Mouse (Mus musculus) midbrain, embryonic 15.5 days (tissue): ENCODE measurements at regions not wholly inside any gene's neighbourhood (a gene's known extent, or its start where the extent isn't known, plus 50 kb on each side); places are given as distances from the start of the nearest gene placed in this dataset.
A peak's percentile ranks its signal among the peaks of the same experiment; 100 is the strongest.

Source experiments
- ATAC-seq: fragments of 200-750 bp; cut with Nextera tagmentation; replicated peaks from 2 replicates; pipeline ENCODE4 v1.8.0; 2017; ENCODE audit warnings: moderate TSS enrichment
- H3K27ac ChIP-seq: fragments of 300-500 bp; sonication (generic); 2 replicates; pipeline ENCODE4 v1.5.1; 2015; ENCODE audit warnings: mild to moderate bottlenecking, inconsistent platforms
- H3K27me3 ChIP-seq: fragments of 300-500 bp; sonication (generic); replicated peaks from 2 replicates; pipeline ENCODE4 v1.6.1; 2015; ENCODE audit warnings: inconsistent platforms
- H3K36me3 ChIP-seq: fragments of 300-500 bp; sonication (generic); replicated peaks from 2 replicates; pipeline ENCODE4 v1.6.1; 2015; ENCODE audit warnings: inconsistent platforms
- H3K4me1 ChIP-seq: fragments of 300-500 bp; sonication (generic); 2 replicates; pipeline ENCODE4 v1.6.1; 2015; ENCODE audit warnings: inconsistent platforms
- H3K4me2 ChIP-seq: fragments of 300-500 bp; sonication (generic); 2 replicates; pipeline ENCODE4 v1.6.1; 2015; ENCODE audit warnings: inconsistent platforms, mild to moderate bottlenecking, moderate library complexity
- H3K4me3 ChIP-seq: fragments of 300-500 bp; sonication (generic); 2 replicates; pipeline ENCODE4 v1.5.1; 2015; ENCODE audit warnings: mild to moderate bottlenecking, inconsistent platforms
- H3K9ac ChIP-seq: fragments of 300-500 bp; sonication (generic); 2 replicates; pipeline ENCODE4 v1.6.1; 2015; ENCODE audit warnings: mild to moderate bottlenecking, inconsistent platforms
- H3K9me3 ChIP-seq: fragments of 300-500 bp; sonication (generic); 2 replicates; pipeline ENCODE4 v1.6.1; 2016; ENCODE audit warnings: inconsistent platforms
- WGBS: fragments of 180-500 bp; shearing (Covaris S2); methylation state at CpG from one replicate; pipeline ENCODE4 v1.1.7; 2015; ENCODE audit warnings: mixed read lengths; 5-methylcytosine and 5-hydroxymethylcytosine counted together

GRCm38 (mm10) chr9:91958421-91958820, 234.3 kb upstream of the Plscr5 start:
- no peak overlapping the region for H3K9ac ChIP-seq
- no peaks in the 10 kb centered on the region for H3K9me3 ChIP-seq
- ATAC-seq: no peak
- H3K36me3 ChIP-seq: no peaks in the 10 kb centered on the region
- H3K4me2 ChIP-seq: no peak overlapping the region
- H3K27ac ChIP-seq: no peak overlapping the region
- H3K4me3 ChIP-seq: no peak overlapping the region
- H3K4me1 ChIP-seq: no peaks in the 10 kb centered on the region
- 62% methylated on average over 3 of the region's 3 CpGs for WGBS
- no peaks in the 10 kb centered on the region for H3K27me3 ChIP-seq

GRCm38 (mm10) chr9:91957061-91957460, 235.7 kb upstream of the Plscr5 start:
- Histone ChIP-seq H3K4me3 (no peak overlapping the region), H3K9me3 (no peaks in the 10 kb centered on the region), H3K27me3 (no peaks in the 10 kb centered on the region), H3K27ac (no peak overlapping the region), H3K9ac (no peak overlapping the region), H3K4me1 (no peaks in the 10 kb centered on the region), H3K36me3 (no peaks in the 10 kb centered on the region), H3K4me2 (no peak overlapping the region)
- no peak for ATAC-seq
- WGBS: 91% methylated on average over 3 of the region's 3 CpGs

- H3K9ac ChIP-seq: no peak overlapping the region
- no peak overlapping the region for H3K4me3 ChIP-seq
- 88% methylated on average over 1 of the region's 1 CpGs for WGBS
- no peak overlapping the region for H3K27ac ChIP-seq
- H3K27me3 ChIP-seq: no peaks in the 10 kb centered on the region
- H3K4me2 ChIP-seq: no peak overlapping the region
- no peaks in the 10 kb centered on the region for H3K36me3 ChIP-seq
- H3K9me3 ChIP-seq: no peaks in the 10 kb centered on the region
- ATAC-seq: no peak
- no peaks in the 10 kb centered on the region for H3K4me1 ChIP-seq
These were observed 244.0 kb upstream of the Plscr5 start for GRCm38 (mm10) chr9:91948746-91949145.

GRCm38 (mm10) chr9:91942001-91942400, 250.7 kb upstream of the Plscr5 start:
- no peak for ATAC-seq
- WGBS: 38% methylated on average over 1 of the region's 1 CpGs

GRCm38 (mm10) chr9:91938729-91939128, 254.0 kb upstream of the Plscr5 start:
- Histone ChIP-seq H3K36me3 (no peaks in the 10 kb centered on the region), H3K4me3 (no peak overlapping the region), H3K9me3 (no peaks in the 10 kb centered on the region), H3K4me2 (no peak overlapping the region), H3K9ac (no peak overlapping the region), H3K4me1 (no peaks in the 10 kb centered on the region), H3K27me3 (no peaks in the 10 kb centered on the region), H3K27ac (no peak overlapping the region)
- WGBS: 64% methylated on average over 4 of the region's 4 CpGs
- no peak for ATAC-seq

More at GRCm38 (mm10) chr9:91942001-91942400, 250.7 kb upstream of the Plscr5 start:
- no peaks in the 10 kb centered on the region for H3K4me1 ChIP-seq
- no peaks in the 10 kb centered on the region for H3K27me3 ChIP-seq
- H3K9me3 ChIP-seq: no peaks in the 10 kb centered on the region
- no peak overlapping the region for H3K4me3 ChIP-seq
- no peaks in the 10 kb centered on the region for H3K36me3 ChIP-seq
- H3K9ac ChIP-seq: no peak overlapping the region
- H3K4me2 ChIP-seq: no peak overlapping the region
- no peak overlapping the region for H3K27ac ChIP-seq

GRCm38 (mm10) chr9:91904066-91904465, 288.7 kb upstream of the Plscr5 start:
- 50% methylated on average over 5 of the region's 5 CpGs for WGBS
- no peak for ATAC-seq
- no peak overlapping the region for H3K4me2 ChIP-seq
- no peaks in the 10 kb centered on the region for H3K9me3 ChIP-seq
- H3K4me1 ChIP-seq: no peaks in the 10 kb centered on the region
- H3K4me3 ChIP-seq: no peak overlapping the region
- no peaks in the 10 kb centered on the region for H3K36me3 ChIP-seq
- H3K9ac ChIP-seq: no peak overlapping the region
- H3K27ac ChIP-seq: no peak overlapping the region
- H3K27me3 ChIP-seq: no peaks in the 10 kb centered on the region

- Histone ChIP-seq H3K4me1 (no peaks in the 10 kb centered on the region), H3K27me3 (no peaks in the 10 kb centered on the region), H3K4me3 (no peak overlapping the region), H3K9me3 (no peaks in the 10 kb centered on the region), H3K9ac (no peak overlapping the region), H3K4me2 (no peak overlapping the region), H3K36me3 (no peaks in the 10 kb centered on the region), H3K27ac (no peak overlapping the region)
- ATAC-seq: no peak
These were observed 291.8 kb upstream of the Plscr5 start for GRCm38 (mm10) chr9:91900956-91901355.

- no peaks in the 10 kb centered on the region for H3K27me3 ChIP-seq
- no peak overlapping the region for H3K9ac ChIP-seq
- H3K36me3 ChIP-seq: no peaks in the 10 kb centered on the region
- no peaks in the 10 kb centered on the region for H3K9me3 ChIP-seq
- H3K4me3 ChIP-seq: no peak overlapping the region
- H3K27ac ChIP-seq: no peak overlapping the region
- WGBS: 91% methylated on average over 1 of the region's 1 CpGs
- ATAC-seq: no peak
- H3K4me2 ChIP-seq: no peak overlapping the region
- no peaks in the 10 kb centered on the region for H3K4me1 ChIP-seq
These were observed 315.9 kb upstream of the Plscr5 start for GRCm38 (mm10) chr9:91876823-91877222.

- H3K27me3 ChIP-seq: no peaks in the 10 kb centered on the region
- no peak overlapping the region for H3K4me3 ChIP-seq
- ATAC-seq: no peak
- no peak overlapping the region for H3K27ac ChIP-seq
- no peak overlapping the region for H3K4me2 ChIP-seq
- H3K36me3 ChIP-seq: no peaks in the 10 kb centered on the region
- no peaks in the 10 kb centered on the region for H3K9me3 ChIP-seq
- H3K9ac ChIP-seq: no peak overlapping the region
- no peaks in the 10 kb centered on the region for H3K4me1 ChIP-seq
- 60% methylated on average over 3 of the region's 3 CpGs for WGBS
These were observed 361.2 kb upstream of the Plscr5 start for GRCm38 (mm10) chr9:91831556-91831955.

- 68% methylated on average over 1 of the region's 1 CpGs for WGBS
- no peak overlapping the region for H3K9ac ChIP-seq
- H3K4me3 ChIP-seq: no peak overlapping the region
- no peak overlapping the region for H3K4me2 ChIP-seq
- H3K36me3 ChIP-seq: no peaks in the 10 kb centered on the region
- H3K4me1 ChIP-seq: no peaks in the 10 kb centered on the region
- ATAC-seq: no peak
- H3K27me3 ChIP-seq: no peaks in the 10 kb centered on the region
- H3K27ac ChIP-seq: no peak overlapping the region
- no peaks in the 10 kb centered on the region for H3K9me3 ChIP-seq
These were observed 368.8 kb upstream of the Plscr5 start for GRCm38 (mm10) chr9:91823733-91824487.

GRCm38 (mm10) chr9:91818616-91819328, 374.0 kb upstream of the Plscr5 start:
- Histone ChIP-seq H3K36me3 (no peaks in the 10 kb centered on the region), H3K4me1 (no peaks in the 10 kb centered on the region), H3K27ac (no peak overlapping the region), H3K9me3 (no peaks in the 10 kb centered on the region), H3K27me3 (no peaks in the 10 kb centered on the region), H3K4me3 (no peak overlapping the region), H3K4me2 (no peak overlapping the region), H3K9ac (no peak overlapping the region)
- WGBS: 51% methylated on average over 13 of the region's 13 CpGs
- peak; percentile 42; the same call in 1 of the 2 replicates for ATAC-seq

- no peak overlapping the region for H3K9ac ChIP-seq
- no peaks in the 10 kb centered on the region for H3K4me1 ChIP-seq
- H3K9me3 ChIP-seq: no peaks in the 10 kb centered on the region
- H3K27me3 ChIP-seq: no peaks in the 10 kb centered on the region
- H3K27ac ChIP-seq: no peak overlapping the region
- no peaks in the 10 kb centered on the region for H3K36me3 ChIP-seq
- no peak overlapping the region for H3K4me2 ChIP-seq
- H3K4me3 ChIP-seq: no peak overlapping the region
- WGBS: 88% methylated on average over 3 of the region's 3 CpGs
- no peak for ATAC-seq
These were observed 389.3 kb upstream of the Plscr5 start for GRCm38 (mm10) chr9:91803372-91803961.
